Mouse (Mus musculus) small intestine, adult 2 months (tissue): ENCODE data around the gene Nr3c2. TPM values are rescaled to one million over a fixed set of nuclear protein-coding genes. Genes with fewer than 3 reads are reported as not detected.

ENCODE experiments used
- H3K27ac ChIP-seq: fragments of 200-500 bp; 2 replicates; pipeline ENCODE4 v1.5.1; 2012; ENCODE audit warnings: low read depth, low read length, control low read depth, inconsistent platforms; ENCODE audit not compliant: insufficient read depth
- H3K27me3 ChIP-seq: fragments of 200-500 bp; 2 replicates; pipeline ENCODE4 v1.6.1; 2012; ENCODE audit warnings: mild to moderate bottlenecking, moderate library complexity, low read length, inconsistent platforms; ENCODE audit not compliant: control insufficient read depth, insufficient read depth
- H3K36me3 ChIP-seq: fragments of 200-500 bp; 2 replicates; pipeline ENCODE4 v1.6.1; 2012; ENCODE audit warnings: mild to moderate bottlenecking, low read length, control low read depth, inconsistent platforms; ENCODE audit not compliant: control insufficient read depth, insufficient read depth
- H3K4me1 ChIP-seq: fragments of 200-500 bp; 2 replicates; pipeline ENCODE4 v1.6.1; 2012; ENCODE audit warnings: low read length, inconsistent platforms, mixed read lengths; ENCODE audit not compliant: control insufficient read depth, insufficient read depth, insufficient read length
- H3K4me3 ChIP-seq: fragments of 200-500 bp; 2 replicates; pipeline ENCODE4 v1.5.1; 2012; ENCODE audit warnings: low read depth, mild to moderate bottlenecking, control low read depth, inconsistent platforms, low read length, moderate library complexity
- CTCF ChIP-seq: fragments of 200-500 bp; IDR thresholded peaks from 2 replicates; pipeline ENCODE4 v1.5.1; 2012; ENCODE audit warnings: low read depth, mild to moderate bottlenecking, control low read depth, inconsistent platforms, low read length, moderate library complexity, mixed read lengths; ENCODE audit not compliant: insufficient replicate concordance, insufficient read length; ENCODE audit errors: extremely low read depth
- POLR2A ChIP-seq: fragments of 200-500 bp; IDR thresholded peaks from 2 replicates; pipeline ENCODE4 v1.6.1; 2012; ENCODE audit warnings: low read depth, mild to moderate bottlenecking, control low read depth, inconsistent platforms, low read length, moderate library complexity
- WGBS: fragments of 180-500 bp; shearing (Covaris S2); methylation state at CpG from one replicate; pipeline ENCODE4 v1.1.7; 2018; 5-methylcytosine and 5-hydroxymethylcytosine counted together
- polyA plus RNA-seq: library from polyadenylated mRNA; depleted of rRNA; stranded (reverse); fragments of >200 nt; gene quantifications from 2 replicates; pipeline ENCODE4 v1.2.3, GENCODE M21; 2012

Nr3c2 gene
- polyA plus RNA-seq, 1 experiment: 12.0 TPM

- Histone ChIP-seq H3K4me1 (peaks cover 4% of the 10 kb centered on the region; the same call in 1 of the 2 replicates), H3K4me3 (no peak overlapping the region), H3K36me3 (no peaks in the 10 kb centered on the region), H3K27ac (no peak overlapping the region), H3K27me3 (no peaks in the 10 kb centered on the region)
- 30% methylated on average over 8 of the region's 8 CpGs for WGBS
- no peak for TF ChIP-seq POLR2A
- TF ChIP-seq CTCF: no peak
Observed at GRCm38 (mm10) chr8:76972947-76973552, 73.8 kb downstream of the Nr3c2 start.

GRCm38 (mm10) chr8:76977907-76978306, 78.7 kb downstream of the Nr3c2 start:
- Histone ChIP-seq H3K36me3 (no peaks in the 10 kb centered on the region), H3K27me3 (no peaks in the 10 kb centered on the region), H3K4me1 (peaks cover 2% of the 10 kb centered on the region; the same call in 1 of the 2 replicates), H3K4me3 (no peak overlapping the region), H3K27ac (no peak overlapping the region)
- TF ChIP-seq CTCF: no peak
- TF ChIP-seq POLR2A: no peak
- WGBS: 90% methylated on average over 4 of the region's 4 CpGs

DNA sequence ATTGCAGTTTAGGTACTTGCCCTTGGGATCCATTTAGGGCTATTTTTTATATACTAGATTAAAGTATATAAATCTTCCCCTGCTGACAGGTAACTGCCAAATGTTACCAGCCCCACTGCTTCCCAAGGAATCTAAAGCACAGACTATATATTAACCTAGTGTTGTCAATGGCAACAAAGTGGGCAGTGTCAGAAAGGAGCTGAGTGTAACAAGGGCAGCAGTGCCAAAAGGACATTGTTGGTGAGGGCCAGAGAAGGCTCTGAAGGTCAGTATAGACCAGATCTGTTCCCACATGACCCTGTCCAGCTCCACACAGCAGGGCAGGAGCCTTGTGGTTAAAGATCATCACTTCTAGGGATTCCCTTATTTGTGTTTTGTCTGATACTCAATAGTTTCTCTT, 84.8 kb downstream of the Nr3c2 start:
- Histone ChIP-seq H3K27me3 (no peaks in the 10 kb centered on the region), H3K36me3 (no peaks in the 10 kb centered on the region), H3K27ac (no peak overlapping the region), H3K4me1 (peaks cover 3% of the 10 kb centered on the region; the same call in 1 of the 2 replicates), H3K4me3 (no peak overlapping the region)
- TF ChIP-seq CTCF (no peak), POLR2A (no peak)

- Histone ChIP-seq H3K27me3 (no peaks in the 10 kb centered on the region), H3K36me3 (no peaks in the 10 kb centered on the region), H3K27ac (no peak overlapping the region), H3K4me1 (peaks cover 3% of the 10 kb centered on the region; the same call in 1 of the 2 replicates), H3K4me3 (no peak overlapping the region)
- 82% methylated on average over 5 of the region's 5 CpGs for WGBS
- TF ChIP-seq POLR2A: no peak
- no peak for TF ChIP-seq CTCF
Observed at GRCm38 (mm10) chr8:76984851-76985250, 85.6 kb downstream of the Nr3c2 start.

DNA sequence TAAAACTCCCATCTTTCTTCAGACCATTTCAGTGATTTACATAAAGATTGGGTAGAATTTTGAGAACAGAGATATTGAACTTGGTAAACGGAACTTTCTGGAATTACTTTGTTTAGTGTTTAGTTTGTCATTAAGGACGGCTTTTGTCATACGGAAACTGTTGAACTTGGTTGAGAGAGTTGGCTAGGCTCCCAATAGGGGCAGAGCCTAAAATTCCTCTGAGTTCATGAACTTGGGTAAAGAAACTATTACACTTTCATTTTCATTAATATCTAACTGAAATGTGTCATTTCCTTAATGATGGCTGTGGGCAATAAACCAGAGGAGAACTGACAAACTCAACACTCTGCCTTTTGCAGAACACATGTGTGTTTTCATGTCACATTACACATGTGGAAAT, 88.6 kb downstream of the Nr3c2 start:
- Histone ChIP-seq H3K4me3 (no peak overlapping the region), H3K27me3 (no peaks in the 10 kb centered on the region), H3K36me3 (0 out of 2 replicates have a peak, but pooled peaks cover under 1% of the 10 kb centered on the region), H3K4me1 (peaks cover 3% of the 10 kb centered on the region; the same call in 1 of the 2 replicates), H3K27ac (no peak overlapping the region)
- WGBS: 10% methylated on average over 3 of the region's 3 CpGs
- TF ChIP-seq CTCF: no peak
- no peak for TF ChIP-seq POLR2A

DNA sequence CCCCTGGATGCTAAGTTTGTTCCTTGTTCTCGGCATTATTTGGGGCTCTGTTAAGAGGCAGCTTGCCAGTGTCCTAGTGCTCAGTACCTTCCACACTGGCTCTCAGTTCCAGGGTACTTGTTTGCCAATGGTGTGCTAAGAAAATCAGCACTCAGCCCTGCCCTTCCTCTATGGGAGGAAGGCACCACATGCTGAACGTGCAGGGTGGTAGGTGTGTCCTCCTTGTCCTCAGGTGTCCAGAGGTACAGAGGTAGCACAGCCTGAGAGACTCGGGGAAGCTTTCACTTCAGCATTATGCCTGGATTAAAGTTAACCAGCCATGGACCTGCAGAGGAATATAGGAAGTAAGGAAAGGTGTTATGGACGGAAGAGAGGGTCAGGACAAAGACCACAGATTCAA, 99.0 kb downstream of the Nr3c2 start:
- WGBS: 38% methylated on average over 4 of the region's 4 CpGs
- no peak for TF ChIP-seq CTCF
- TF ChIP-seq POLR2A: no peak
- Histone ChIP-seq H3K4me1 (no peaks in the 10 kb centered on the region), H3K4me3 (no peak overlapping the region), H3K27me3 (no peaks in the 10 kb centered on the region), H3K27ac (no peak overlapping the region), H3K36me3 (no peaks in the 10 kb centered on the region)

GRCm38 (mm10) chr8:77009425-77009824, 110.2 kb downstream of the Nr3c2 start:
- Histone ChIP-seq H3K4me3 (no peak overlapping the region), H3K27ac (no peak overlapping the region), H3K36me3 (no peaks in the 10 kb centered on the region), H3K27me3 (no peaks in the 10 kb centered on the region), H3K4me1 (peaks cover 3% of the 10 kb centered on the region; the same call in 1 of the 2 replicates)
- TF ChIP-seq CTCF (no peak), POLR2A (no peak)
- 66% methylated on average over 10 of the region's 10 CpGs for WGBS

- WGBS: 50% methylated on average over 3 of the region's 3 CpGs
- Histone ChIP-seq H3K4me1 (peaks cover 3% of the 10 kb centered on the region; the same call in 1 of the 2 replicates), H3K27me3 (no peaks in the 10 kb centered on the region), H3K4me3 (no peak overlapping the region), H3K36me3 (no peaks in the 10 kb centered on the region), H3K27ac (no peak overlapping the region)
- TF ChIP-seq CTCF: no peak
- TF ChIP-seq POLR2A: no peak
Observed at GRCm38 (mm10) chr8:77011985-77012384, 112.7 kb downstream of the Nr3c2 start.
